ENCODE assay signal across 8 mouse cellular contexts in genomic region chr2:77589205-77589901, GRCm38 (mm10).
DNase-seq lines count a peak whose midpoint lies in the region; ATAC-seq and TF ChIP-seq lines count a peak whose summit lies in the region.

No protein-coding gene starts in this region.

- ATAC-seq in forebrain, embryonic 14.5 days, result peak; percentile 76; the same call in 1 of the 2 replicates
- ATAC-seq in forebrain, embryonic 12.5 days (ENCODE audit: low FRiP score), result no peak
- no peak for ATAC-seq in intestine, embryonic 15.5 days

- no peaks in the 10 kb centered on the region for H3K36me3 ChIP-seq in forebrain, embryonic 14.5 days (ENCODE audit: control insufficient read depth, insufficient read depth, low read length)
- H3K36me3 ChIP-seq in forebrain, embryonic 12.5 days (replicated peaks), result no peaks in the 10 kb centered on the region
- H3K36me3 ChIP-seq in intestine, embryonic 15.5 days, result no peaks in the 10 kb centered on the region

- no peak for TF ChIP-seq POLR2A in brain, embryonic 14.5 days (IDR thresholded peaks at IDR 0.05; ENCODE audit: borderline replicate concordance, extremely low read depth, insufficient read depth, insufficient read length, poor library complexity, severe bottlenecking)

- H3K4me2 ChIP-seq in forebrain, embryonic 14.5 days (ENCODE audit: low read length), result no peak overlapping the region
- no peak overlapping the region for H3K4me2 ChIP-seq in forebrain, embryonic 12.5 days
- H3K4me2 ChIP-seq in intestine, embryonic 15.5 days (replicated peaks), result no peak overlapping the region

- DNase-seq in forebrain, embryonic 14.5 days (ENCODE audit: low spot score), result peak; percentile 56
- peak; percentile 83 for DNase-seq in brain, embryonic 14.5 days (ENCODE audit: low read depth)
- peak; percentile 33 for DNase-seq in gastrocnemius, postnatal 25 days
- DNase-seq in layer of hippocampus, postnatal 36 days, result peak; percentile 29 to 34
- DNase-seq in spleen, postnatal 10 days (ENCODE audit: low spot score in 2 of 2), result no peak
- DNase-seq in urinary bladder, postnatal 4 days (ENCODE audit: low spot score in 2 of 2), result no peak

- peaks cover 2% of the 10 kb centered on the region; the same call in 1 of the 2 replicates for H3K9me3 ChIP-seq in forebrain, embryonic 14.5 days (replicated peaks; ENCODE audit: control insufficient read depth, low read length)
- 0 out of 2 replicates have a peak, but pooled peaks cover 4% of the 10 kb centered on the region for H3K9me3 ChIP-seq in forebrain, embryonic 12.5 days
- no peaks in the 10 kb centered on the region for H3K9me3 ChIP-seq in intestine, embryonic 15.5 days

- H3K27me3 ChIP-seq in forebrain, embryonic 14.5 days (replicated peaks; ENCODE audit: control insufficient read depth, insufficient read depth, low read length), result no peaks in the 10 kb centered on the region
- H3K27me3 ChIP-seq in forebrain, embryonic 12.5 days, result no peaks in the 10 kb centered on the region
- no peaks in the 10 kb centered on the region for H3K27me3 ChIP-seq in intestine, embryonic 15.5 days (replicated peaks)

- no peak overlapping the region; the same call in 1 of the 2 replicates for H3K27ac ChIP-seq in forebrain, embryonic 14.5 days (ENCODE audit: low read depth, low read length)
- no peak overlapping the region for H3K27ac ChIP-seq in forebrain, embryonic 12.5 days
- H3K27ac ChIP-seq in intestine, embryonic 15.5 days, result no peak overlapping the region

- WGBS in forebrain, embryonic 14.5 days, result 76% methylated on average over 12 of the region's 12 CpGs
- 84% methylated on average over 12 of the region's 12 CpGs for WGBS in forebrain, embryonic 12.5 days
- WGBS in intestine, embryonic 15.5 days, result 79% methylated on average over 12 of the region's 12 CpGs

- no peak overlapping the region for H3K4me3 ChIP-seq in forebrain, embryonic 14.5 days (ENCODE audit: low read depth, low read length)
- H3K4me3 ChIP-seq in forebrain, embryonic 12.5 days (replicated peaks), result no peak overlapping the region
- no peak overlapping the region for H3K4me3 ChIP-seq in intestine, embryonic 15.5 days (replicated peaks)

- no peak overlapping the region for H3K9ac ChIP-seq in forebrain, embryonic 14.5 days (ENCODE audit: low read length)
- H3K9ac ChIP-seq in forebrain, embryonic 12.5 days, result no peak overlapping the region
- no peak overlapping the region for H3K9ac ChIP-seq in intestine, embryonic 15.5 days

- TF ChIP-seq CTCF in brain, embryonic 14.5 days (IDR thresholded peaks at IDR 0.05; ENCODE audit: borderline replicate concordance, extremely low read depth, insufficient read depth, insufficient read length), result no peak

- no peaks in the 10 kb centered on the region for H3K4me1 ChIP-seq in forebrain, embryonic 14.5 days (ENCODE audit: control insufficient read depth, insufficient read depth, low read length)
- H3K4me1 ChIP-seq in forebrain, embryonic 12.5 days, result 0 out of 2 replicates have a peak, but pooled peaks cover 4% of the 10 kb centered on the region
- H3K4me1 ChIP-seq in intestine, embryonic 15.5 days (replicated peaks), result no peaks in the 10 kb centered on the region

Comparison
In these comparisons a context has a peak if more than half of its experiments do, and no peak if none do; other contexts are left out.
1. DNase-seq: peak in forebrain, embryonic 14.5 days (single experiment), brain, embryonic 14.5 days (single experiment), gastrocnemius, postnatal 25 days (single experiment) and layer of hippocampus, postnatal 36 days (2 of 2); none in spleen, postnatal 10 days (0 of 2) and urinary bladder, postnatal 4 days (0 of 2).